Mouse (Mus musculus): ENCODE data around the gene Rnf145. TPM values are rescaled to one million over a fixed set of nuclear protein-coding genes. Genes with fewer than 3 reads are reported as not detected.

Rnf145 gene
- 63.1 and 65.3 TPM in 2 replicates for polyA plus RNA-seq (2015; fragmentation: Nextera tagmentation; extraction: Ambion mirVana)

GRCm38 (mm10) chr11:44518281-44519095 is at the start of gene Rnf145:
Rnf145 (plus strand) TSS chr11:44518964.
- peak within 1 kb of the TSS; percentile 92 for H3K9ac ChIP-seq (ENCODE audit: low read length)
- peak; percentile 86 for ATAC-seq (ENCODE audit: low read depth)
- WGBS = 1% methylated on average over 35 of the region's 70 CpGs
- no peaks in the 10 kb centered on the region for H3K27me3 ChIP-seq (ENCODE audit: control insufficient read depth, insufficient read depth, low read depth, low read length)
- H3K36me3 ChIP-seq (ENCODE audit: control insufficient read depth, insufficient read depth, low read length) = no peaks in the 10 kb centered on the region
- H3K27ac ChIP-seq (ENCODE audit: low read length) = peak within 1 kb of the TSS; percentile 93
- no peaks in the 10 kb centered on the region for H3K9me3 ChIP-seq (ENCODE audit: control insufficient read depth, low read length)
- H3K4me3 ChIP-seq (ENCODE audit: low read length) = peak within 1 kb of the TSS; percentile 94
- H3K4me1 ChIP-seq (replicated peaks; ENCODE audit: control insufficient read depth, insufficient read depth, low read length) = peaks cover 21% of the 10 kb centered on the region
- H3K4me2 ChIP-seq (ENCODE audit: low read depth, low read length) = peak within 1 kb of the TSS; percentile 96

- Histone ChIP-seq H3K4me1 (replicated peaks; ENCODE audit: control insufficient read depth, insufficient read depth, low read length) (peaks cover 10% of the 10 kb centered on the region), H3K36me3 (ENCODE audit: control insufficient read depth, insufficient read depth, low read length) (no peaks in the 10 kb centered on the region), H3K27ac (ENCODE audit: low read length) (peak overlapping the region; percentile 95), H3K4me3 (ENCODE audit: low read length) (peak overlapping the region; percentile 97), H3K9ac (ENCODE audit: low read length) (peak overlapping the region; percentile 89), H3K4me2 (ENCODE audit: low read depth, low read length) (peak overlapping the region; percentile 75), H3K9me3 (ENCODE audit: control insufficient read depth, low read length) (no peaks in the 10 kb centered on the region), H3K27me3 (ENCODE audit: control insufficient read depth, insufficient read depth, low read depth, low read length) (no peaks in the 10 kb centered on the region)
- ATAC-seq (ENCODE audit: low read depth) = peak; percentile 75
- WGBS = under 1% methylated on average over 59 of the region's 59 CpGs
These were observed 48.9 kb upstream of the Rnf145 start for GRCm38 (mm10) chr11:44469646-44470431.

- peaks cover 10% of the 10 kb centered on the region for H3K4me1 ChIP-seq (replicated peaks; ENCODE audit: control insufficient read depth, insufficient read depth, low read length)
- peak within 1 kb of the TSS; percentile 97 for H3K4me3 ChIP-seq (ENCODE audit: low read length)
- peak within 1 kb of the TSS; percentile 95 for H3K27ac ChIP-seq (ENCODE audit: low read length)
- no peaks in the 10 kb centered on the region for H3K9me3 ChIP-seq (ENCODE audit: control insufficient read depth, low read length)
- H3K4me2 ChIP-seq (ENCODE audit: low read depth, low read length) = peak within 1 kb of the TSS; percentile 75
- H3K9ac ChIP-seq (ENCODE audit: low read length) = peak within 1 kb of the TSS; percentile 89
- no peaks in the 10 kb centered on the region for H3K36me3 ChIP-seq (ENCODE audit: control insufficient read depth, insufficient read depth, low read length)
- no peaks in the 10 kb centered on the region for H3K27me3 ChIP-seq (ENCODE audit: control insufficient read depth, insufficient read depth, low read depth, low read length)
- WGBS = under 1% methylated on average over 54 of the region's 54 CpGs
- ATAC-seq (ENCODE audit: low read depth) = peak; percentile 96
These were observed 48.1 kb upstream of the Rnf145 start, which contains the start of gene Ublcp1 for GRCm38 (mm10) chr11:44470432-44471336. Ublcp1 (minus strand) TSS chr11:44470498.

GRCm38 (mm10) chr11:44471337-44471995 is 47.3 kb upstream of the Rnf145 start:
- no peaks in the 10 kb centered on the region for H3K27me3 ChIP-seq (ENCODE audit: control insufficient read depth, insufficient read depth, low read depth, low read length)
- no peaks in the 10 kb centered on the region for H3K9me3 ChIP-seq (ENCODE audit: control insufficient read depth, low read length)
- no peaks in the 10 kb centered on the region for H3K36me3 ChIP-seq (ENCODE audit: control insufficient read depth, insufficient read depth, low read length)
- ATAC-seq (ENCODE audit: low read depth) = no peak
- WGBS = 11% methylated on average over 4 of the region's 4 CpGs
- H3K9ac ChIP-seq (ENCODE audit: low read length) = peak overlapping the region; percentile 89
- peaks cover 10% of the 10 kb centered on the region for H3K4me1 ChIP-seq (replicated peaks; ENCODE audit: control insufficient read depth, insufficient read depth, low read length)
- peak overlapping the region; percentile 95 for H3K27ac ChIP-seq (ENCODE audit: low read length)
- H3K4me3 ChIP-seq (ENCODE audit: low read length) = peak overlapping the region; percentile 97
- H3K4me2 ChIP-seq (ENCODE audit: low read depth, low read length) = peak overlapping the region; percentile 69

- Histone ChIP-seq H3K4me1 (replicated peaks; ENCODE audit: control insufficient read depth, insufficient read depth, low read length) (peaks cover 6% of the 10 kb centered on the region; the same call in 1 of the 2 replicates), H3K4me3 (ENCODE audit: low read length) (no peak overlapping the region), H3K36me3 (ENCODE audit: control insufficient read depth, insufficient read depth, low read length) (no peaks in the 10 kb centered on the region), H3K27ac (ENCODE audit: low read length) (no peak overlapping the region), H3K4me2 (ENCODE audit: low read depth, low read length) (no peak overlapping the region), H3K9ac (ENCODE audit: low read length) (no peak overlapping the region), H3K27me3 (ENCODE audit: control insufficient read depth, insufficient read depth, low read depth, low read length) (no peaks in the 10 kb centered on the region), H3K9me3 (ENCODE audit: control insufficient read depth, low read length) (no peaks in the 10 kb centered on the region)
- no peak for ATAC-seq (ENCODE audit: low read depth)
- 78% methylated on average over 3 of the region's 3 CpGs for WGBS
These were observed 43.3 kb upstream of the Rnf145 start for GRCm38 (mm10) chr11:44475467-44475866.

- no peak for ATAC-seq (ENCODE audit: low read depth)
- no peaks in the 10 kb centered on the region for H3K27me3 ChIP-seq (ENCODE audit: control insufficient read depth, insufficient read depth, low read depth, low read length)
- no peaks in the 10 kb centered on the region for H3K36me3 ChIP-seq (ENCODE audit: control insufficient read depth, insufficient read depth, low read length)
- H3K27ac ChIP-seq (ENCODE audit: low read length) = no peak overlapping the region
- H3K9me3 ChIP-seq (ENCODE audit: control insufficient read depth, low read length) = no peaks in the 10 kb centered on the region
- no peak overlapping the region for H3K4me2 ChIP-seq (ENCODE audit: low read depth, low read length)
- peaks cover 3% of the 10 kb centered on the region; the same call in 1 of the 2 replicates for H3K4me1 ChIP-seq (replicated peaks; ENCODE audit: control insufficient read depth, insufficient read depth, low read length)
- no peak overlapping the region for H3K9ac ChIP-seq (ENCODE audit: low read length)
- 69% methylated on average over 2 of the region's 2 CpGs for WGBS
- no peak overlapping the region for H3K4me3 ChIP-seq (ENCODE audit: low read length)
These were observed 42.3 kb upstream of the Rnf145 start for GRCm38 (mm10) chr11:44476445-44476844.

GRCm38 (mm10) chr11:44478382-44478781 is 40.4 kb upstream of the Rnf145 start:
- WGBS = 79% methylated on average over 4 of the region's 4 CpGs
- H3K4me2 ChIP-seq (ENCODE audit: low read depth, low read length) = no peak overlapping the region
- no peak for ATAC-seq (ENCODE audit: low read depth)
- no peaks in the 10 kb centered on the region for H3K27me3 ChIP-seq (ENCODE audit: control insufficient read depth, insufficient read depth, low read depth, low read length)
- H3K36me3 ChIP-seq (ENCODE audit: control insufficient read depth, insufficient read depth, low read length) = no peaks in the 10 kb centered on the region
- H3K27ac ChIP-seq (ENCODE audit: low read length) = no peak overlapping the region
- H3K4me1 ChIP-seq (replicated peaks; ENCODE audit: control insufficient read depth, insufficient read depth, low read length) = no peaks in the 10 kb centered on the region
- H3K9me3 ChIP-seq (ENCODE audit: control insufficient read depth, low read length) = no peaks in the 10 kb centered on the region
- no peak overlapping the region for H3K4me3 ChIP-seq (ENCODE audit: low read length)
- no peak overlapping the region for H3K9ac ChIP-seq (ENCODE audit: low read length)

GRCm38 (mm10) chr11:44480246-44480645 is 38.5 kb upstream of the Rnf145 start:
- no peak overlapping the region for H3K4me2 ChIP-seq (ENCODE audit: low read depth, low read length)
- no peak for ATAC-seq (ENCODE audit: low read depth)
- no peak overlapping the region for H3K27ac ChIP-seq (ENCODE audit: low read length)
- no peak overlapping the region for H3K9ac ChIP-seq (ENCODE audit: low read length)
- H3K36me3 ChIP-seq (ENCODE audit: control insufficient read depth, insufficient read depth, low read length) = no peaks in the 10 kb centered on the region
- 83% methylated on average over 6 of the region's 6 CpGs for WGBS
- no peaks in the 10 kb centered on the region for H3K27me3 ChIP-seq (ENCODE audit: control insufficient read depth, insufficient read depth, low read depth, low read length)
- H3K4me1 ChIP-seq (replicated peaks; ENCODE audit: control insufficient read depth, insufficient read depth, low read length) = no peaks in the 10 kb centered on the region
- H3K9me3 ChIP-seq (ENCODE audit: control insufficient read depth, low read length) = no peaks in the 10 kb centered on the region
- H3K4me3 ChIP-seq (ENCODE audit: low read length) = no peak overlapping the region
